Mouse (Mus musculus): Measurements from ENCODE around the gene Tmcc3. TPM values are rescaled to one million over a fixed set of nuclear protein-coding genes. Genes with fewer than 3 reads are reported as not detected.
A peak's percentile ranks its signal among the peaks of the same experiment; 100 is the strongest.

The Tmcc3 gene
- polyA plus RNA-seq, 1 experiment from 2014 or later: 14.3 TPM

- H3K4me1 ChIP-seq (ENCODE audit: insufficient read depth, low read depth, low read length): peaks cover 5% of the 10 kb centered on the region; the same call in 1 of the 2 replicates
- no peak for ATAC-seq
- H3K4me2 ChIP-seq (replicated peaks; ENCODE audit: low read depth, low read length): no peak overlapping the region
- no peak overlapping the region for H3K9ac ChIP-seq (replicated peaks; ENCODE audit: low read depth)
- no peak for DNase-seq (ENCODE audit: low spot score)
- TF ChIP-seq EP300 (IDR thresholded peaks at IDR 0.05) (no peak), CTCF (IDR thresholded peaks at IDR 0.05) (no peak)
- no peak overlapping the region for H3K27ac ChIP-seq (ENCODE audit: low read length)
- 60% methylated on average over 10 of the region's 10 CpGs for WGBS
- H3K9me3 ChIP-seq (ENCODE audit: low read length): no peaks in the 10 kb centered on the region
- H3K36me3 ChIP-seq (ENCODE audit: insufficient read depth, low read length): no peaks in the 10 kb centered on the region
- H3K4me3 ChIP-seq (ENCODE audit: low read depth, low read length): no peak overlapping the region
- no peaks in the 10 kb centered on the region for H3K27me3 ChIP-seq (replicated peaks; ENCODE audit: insufficient read depth, low read length)
These were observed 35.5 kb downstream of the Tmcc3 start for GRCm38 (mm10) chr10:94347296-94347695.

GRCm38 (mm10) chr10:94347959-94348358, 36.2 kb downstream of the Tmcc3 start:
- 95% methylated on average over 10 of the region's 10 CpGs for WGBS

GRCm38 (mm10) chr10:94350207-94350606, 38.5 kb downstream of the Tmcc3 start:
- Histone ChIP-seq H3K4me1 (ENCODE audit: insufficient read depth, low read depth, low read length) (peaks cover 5% of the 10 kb centered on the region; the same call in 1 of the 2 replicates), H3K4me2 (replicated peaks; ENCODE audit: low read depth, low read length) (no peak overlapping the region), H3K9me3 (ENCODE audit: low read length) (no peaks in the 10 kb centered on the region), H3K4me3 (ENCODE audit: low read depth, low read length) (no peak overlapping the region), H3K36me3 (ENCODE audit: insufficient read depth, low read length) (no peaks in the 10 kb centered on the region), H3K27me3 (replicated peaks; ENCODE audit: insufficient read depth, low read length) (no peaks in the 10 kb centered on the region), H3K27ac (ENCODE audit: low read length) (peak overlapping the region; percentile 57; the same call in 1 of the 2 replicates), H3K9ac (replicated peaks; ENCODE audit: low read depth) (no peak overlapping the region)
- peak; percentile 79 for ATAC-seq
- TF ChIP-seq CTCF (IDR thresholded peaks at IDR 0.05): no peak
- TF ChIP-seq EP300 (IDR thresholded peaks at IDR 0.05): no peak
- 47% methylated on average over 5 of the region's 5 CpGs for WGBS
- no peak for DNase-seq (ENCODE audit: low spot score)

More at GRCm38 (mm10) chr10:94347959-94348358, 36.2 kb downstream of the Tmcc3 start:
- H3K36me3 ChIP-seq (ENCODE audit: insufficient read depth, low read length): no peaks in the 10 kb centered on the region
- H3K4me3 ChIP-seq (ENCODE audit: low read depth, low read length): no peak overlapping the region
- ATAC-seq: no peak
- no peaks in the 10 kb centered on the region for H3K9me3 ChIP-seq (ENCODE audit: low read length)
- H3K4me2 ChIP-seq (replicated peaks; ENCODE audit: low read depth, low read length): no peak overlapping the region
- H3K27me3 ChIP-seq (replicated peaks; ENCODE audit: insufficient read depth, low read length): no peaks in the 10 kb centered on the region
- peaks cover 5% of the 10 kb centered on the region; the same call in 1 of the 2 replicates for H3K4me1 ChIP-seq (ENCODE audit: insufficient read depth, low read depth, low read length)
- H3K9ac ChIP-seq (replicated peaks; ENCODE audit: low read depth): no peak overlapping the region
- H3K27ac ChIP-seq (ENCODE audit: low read length): no peak overlapping the region
- no peak for DNase-seq (ENCODE audit: low spot score)
- no peak for TF ChIP-seq EP300 (IDR thresholded peaks at IDR 0.05)
- TF ChIP-seq CTCF (IDR thresholded peaks at IDR 0.05): no peak

- DNase-seq (ENCODE audit: low spot score): peak; percentile 40
- peaks cover 5% of the 10 kb centered on the region; the same call in 1 of the 2 replicates for H3K4me1 ChIP-seq (ENCODE audit: insufficient read depth, low read depth, low read length)
- WGBS: 41% methylated on average over 11 of the region's 11 CpGs
- no peaks in the 10 kb centered on the region for H3K9me3 ChIP-seq (ENCODE audit: low read length)
- 0 out of 2 replicates have a peak overlapping the region, but pooled peaks have one; percentile 57 for H3K27ac ChIP-seq (ENCODE audit: low read length)
- H3K9ac ChIP-seq (replicated peaks; ENCODE audit: low read depth): no peak overlapping the region
- no peaks in the 10 kb centered on the region for H3K27me3 ChIP-seq (replicated peaks; ENCODE audit: insufficient read depth, low read length)
- H3K4me3 ChIP-seq (ENCODE audit: low read depth, low read length): no peak overlapping the region
- H3K4me2 ChIP-seq (replicated peaks; ENCODE audit: low read depth, low read length): no peak overlapping the region
- TF ChIP-seq CTCF (IDR thresholded peaks at IDR 0.05) (no peak), EP300 (IDR thresholded peaks at IDR 0.05) (no peak)
- H3K36me3 ChIP-seq (ENCODE audit: insufficient read depth, low read length): no peaks in the 10 kb centered on the region
- ATAC-seq: peak; percentile 67
These were observed 39.3 kb downstream of the Tmcc3 start for GRCm38 (mm10) chr10:94350896-94351661.

GRCm38 (mm10) chr10:94352172-94352876, 40.6 kb downstream of the Tmcc3 start:
- Histone ChIP-seq H3K27me3 (replicated peaks; ENCODE audit: insufficient read depth, low read length) (no peaks in the 10 kb centered on the region), H3K9me3 (ENCODE audit: low read length) (no peaks in the 10 kb centered on the region), H3K9ac (replicated peaks; ENCODE audit: low read depth) (no peak overlapping the region), H3K4me1 (ENCODE audit: insufficient read depth, low read depth, low read length) (peaks cover 5% of the 10 kb centered on the region; the same call in 1 of the 2 replicates), H3K4me3 (ENCODE audit: low read depth, low read length) (no peak overlapping the region), H3K4me2 (replicated peaks; ENCODE audit: low read depth, low read length) (no peak overlapping the region), H3K27ac (ENCODE audit: low read length) (no peak overlapping the region), H3K36me3 (ENCODE audit: insufficient read depth, low read length) (no peaks in the 10 kb centered on the region)
- DNase-seq (ENCODE audit: low spot score) (no peak), ATAC-seq (no peak)
- TF ChIP-seq CTCF (IDR thresholded peaks at IDR 0.05) (no peak), EP300 (IDR thresholded peaks at IDR 0.05) (no peak)
- WGBS: 84% methylated on average over 7 of the region's 7 CpGs
